Mouse (Mus musculus): Measurements from ENCODE around the gene Nmral1. TPM values are rescaled to one million over a fixed set of nuclear protein-coding genes. Genes with fewer than 3 reads are reported as not detected.

Gene Nmral1
- polyA plus RNA-seq, 1 experiment from 2014 or later = 91.4 TPM

- no peaks in the 10 kb centered on the region for H3K9me3 ChIP-seq
- H3K27ac ChIP-seq = no peak overlapping the region; the same call in 1 of the 2 replicates
- no peaks in the 10 kb centered on the region for H3K27me3 ChIP-seq
- H3K36me3 ChIP-seq = peaks cover 26% of the 10 kb centered on the region
- H3K4me2 ChIP-seq = no peak overlapping the region; the same call in 1 of the 2 replicates
- ATAC-seq (ENCODE audit: insufficient number of reproducible peaks, insufficient read depth, low FRiP score, low TSS enrichment, low read depth) = no peak
- H3K4me3 ChIP-seq = no peak overlapping the region
- 82% methylated on average over 5 of the region's 5 CpGs for WGBS
- peaks cover 17% of the 10 kb centered on the region for H3K4me1 ChIP-seq
- H3K9ac ChIP-seq = no peak overlapping the region
These were observed 41.1 kb downstream of the Nmral1 start for GRCm38 (mm10) chr16:4678080-4678479.

- Histone ChIP-seq H3K9me3 (no peaks in the 10 kb centered on the region), H3K4me2 (no peak overlapping the region), H3K4me3 (no peak overlapping the region), H3K4me1 (peaks cover 13% of the 10 kb centered on the region), H3K27me3 (no peaks in the 10 kb centered on the region), H3K27ac (no peak overlapping the region), H3K9ac (no peak overlapping the region), H3K36me3 (peaks cover 26% of the 10 kb centered on the region)
- ATAC-seq (ENCODE audit: insufficient number of reproducible peaks, insufficient read depth, low FRiP score, low TSS enrichment, low read depth) = no peak
- 94% methylated on average over 5 of the region's 5 CpGs for WGBS
These were observed 42.3 kb downstream of the Nmral1 start for GRCm38 (mm10) chr16:4676836-4677235.

- H3K4me1 ChIP-seq = peaks cover 9% of the 10 kb centered on the region
- WGBS = 85% methylated on average over 4 of the region's 4 CpGs
- H3K9ac ChIP-seq = no peak overlapping the region
- H3K27me3 ChIP-seq = no peaks in the 10 kb centered on the region
- no peak overlapping the region for H3K27ac ChIP-seq
- H3K4me2 ChIP-seq = no peak overlapping the region
- ATAC-seq (ENCODE audit: insufficient number of reproducible peaks, insufficient read depth, low FRiP score, low TSS enrichment, low read depth) = no peak
- no peak overlapping the region for H3K4me3 ChIP-seq
- no peaks in the 10 kb centered on the region for H3K9me3 ChIP-seq
- peaks cover 37% of the 10 kb centered on the region for H3K36me3 ChIP-seq
These were observed 45.1 kb downstream of the Nmral1 start for GRCm38 (mm10) chr16:4674091-4674490.

GRCm38 (mm10) chr16:4670317-4670716 lies 48.8 kb downstream of the Nmral1 start:
- no peaks in the 10 kb centered on the region for H3K27me3 ChIP-seq
- H3K4me2 ChIP-seq = no peak overlapping the region
- peaks cover 48% of the 10 kb centered on the region for H3K36me3 ChIP-seq
- 72% methylated on average over 5 of the region's 5 CpGs for WGBS
- peaks cover 6% of the 10 kb centered on the region for H3K4me1 ChIP-seq
- H3K27ac ChIP-seq = no peak overlapping the region
- no peak for ATAC-seq (ENCODE audit: insufficient number of reproducible peaks, insufficient read depth, low FRiP score, low TSS enrichment, low read depth)
- no peak overlapping the region for H3K4me3 ChIP-seq
- no peak overlapping the region for H3K9ac ChIP-seq
- H3K9me3 ChIP-seq = no peaks in the 10 kb centered on the region

GRCm38 (mm10) chr16:4667190-4667808 lies 51.9 kb downstream of the Nmral1 start:
- H3K9ac ChIP-seq = 0 out of 2 replicates have a peak overlapping the region, but pooled peaks have one; percentile 44
- peaks cover 6% of the 10 kb centered on the region; the same call in 1 of the 2 replicates for H3K4me1 ChIP-seq
- H3K36me3 ChIP-seq = peaks cover 45% of the 10 kb centered on the region
- 22% methylated on average over 3 of the region's 3 CpGs for WGBS
- peak overlapping the region; percentile 60 for H3K27ac ChIP-seq
- no peak overlapping the region for H3K4me3 ChIP-seq
- no peaks in the 10 kb centered on the region for H3K27me3 ChIP-seq
- no peak overlapping the region for H3K4me2 ChIP-seq
- no peaks in the 10 kb centered on the region for H3K9me3 ChIP-seq
- ATAC-seq (ENCODE audit: insufficient number of reproducible peaks, insufficient read depth, low FRiP score, low TSS enrichment, low read depth) = peak; percentile 65

- Histone ChIP-seq H3K9ac (no peak overlapping the region), H3K27ac (no peak overlapping the region), H3K4me1 (peaks cover 6% of the 10 kb centered on the region; the same call in 1 of the 2 replicates), H3K4me2 (no peak overlapping the region), H3K4me3 (no peak overlapping the region), H3K9me3 (no peaks in the 10 kb centered on the region), H3K36me3 (peaks cover 48% of the 10 kb centered on the region), H3K27me3 (no peaks in the 10 kb centered on the region)
- no peak for ATAC-seq (ENCODE audit: insufficient number of reproducible peaks, insufficient read depth, low FRiP score, low TSS enrichment, low read depth)
- 90% methylated on average over 2 of the region's 2 CpGs for WGBS
These were observed 53.4 kb downstream of the Nmral1 start for GRCm38 (mm10) chr16:4665726-4666125.

- peaks cover 16% of the 10 kb centered on the region for H3K4me1 ChIP-seq
- no peak overlapping the region for H3K9ac ChIP-seq
- no peaks in the 10 kb centered on the region for H3K27me3 ChIP-seq
- H3K4me2 ChIP-seq = no peak overlapping the region
- 78% methylated on average over 2 of the region's 2 CpGs for WGBS
- H3K36me3 ChIP-seq = peaks cover 37% of the 10 kb centered on the region
- no peak for ATAC-seq (ENCODE audit: insufficient number of reproducible peaks, insufficient read depth, low FRiP score, low TSS enrichment, low read depth)
- no peak overlapping the region for H3K27ac ChIP-seq
- H3K4me3 ChIP-seq = no peak overlapping the region
- H3K9me3 ChIP-seq = no peaks in the 10 kb centered on the region
These were observed 55.4 kb downstream of the Nmral1 start for GRCm38 (mm10) chr16:4663806-4664205.

GRCm38 (mm10) chr16:4661605-4662004 lies 57.6 kb downstream of the Nmral1 start:
- no peak overlapping the region for H3K27ac ChIP-seq

More at GRCm38 (mm10) chr16:4661605-4662004, 57.6 kb downstream of the Nmral1 start:
- WGBS = 77% methylated on average over 2 of the region's 2 CpGs
- Histone ChIP-seq H3K4me1 (peaks cover 31% of the 10 kb centered on the region), H3K9ac (no peak overlapping the region), H3K27me3 (no peaks in the 10 kb centered on the region), H3K4me3 (no peak overlapping the region), H3K9me3 (no peaks in the 10 kb centered on the region), H3K36me3 (peaks cover 23% of the 10 kb centered on the region), H3K4me2 (no peak overlapping the region)
- ATAC-seq (ENCODE audit: insufficient number of reproducible peaks, insufficient read depth, low FRiP score, low TSS enrichment, low read depth) = no peak

Other genes with a start within 250 kb of the Nmral1 start
- 19.4 and 21.1 TPM in 2 replicates for gene Srl, start 177.5 kb downstream of the Nmral1 start, polyA plus RNA-seq (2015; fragmentation: Nextera tagmentation; extraction: Ambion mirVana)
- gene Tfap4, start 159.5 kb downstream of the Nmral1 start, polyA plus RNA-seq (2015; fragmentation: Nextera tagmentation; extraction: Ambion mirVana) = 27.0 and 33.2 TPM in 2 replicates
- 25.3 and 31.2 TPM in 2 replicates for gene Glis2, start 124.6 kb downstream of the Nmral1 start, polyA plus RNA-seq (2015; fragmentation: Nextera tagmentation; extraction: Ambion mirVana)
- 71.0 and 99.5 TPM in 2 replicates for gene Pam16, start 94.4 kb downstream of the Nmral1 start, polyA plus RNA-seq (2015; fragmentation: Nextera tagmentation; extraction: Ambion mirVana)
- gene Vasn, start 79.4 kb downstream of the Nmral1 start, polyA plus RNA-seq (2015; fragmentation: Nextera tagmentation; extraction: Ambion mirVana) = 29.2 and 30.2 TPM in 2 replicates
- 54.0 and 58.7 TPM in 2 replicates for gene Dnaja3, start 79.4 kb downstream of the Nmral1 start, polyA plus RNA-seq (2015; fragmentation: Nextera tagmentation; extraction: Ambion mirVana)
- gene Coro7, start 39.6 kb downstream of the Nmral1 start, polyA plus RNA-seq (2015; fragmentation: Nextera tagmentation; extraction: Ambion mirVana) = 16.9 and 17.0 TPM in 2 replicates
- 105 and 107 TPM in 2 replicates for gene Hmox2, start 7.0 kb upstream of the Nmral1 start, polyA plus RNA-seq (2015; fragmentation: Nextera tagmentation; extraction: Ambion mirVana)
- gene Cdip1, start 70.9 kb upstream of the Nmral1 start, polyA plus RNA-seq (2015; fragmentation: Nextera tagmentation; extraction: Ambion mirVana) = 84.5 and 91.6 TPM in 2 replicates
- 0.44 and 0.89 TPM in 2 replicates for gene 4930562C15Rik, start 116.1 kb upstream of the Nmral1 start, polyA plus RNA-seq (2015; fragmentation: Nextera tagmentation; extraction: Ambion mirVana)
- gene Ubald1, start 161.0 kb upstream of the Nmral1 start, polyA plus RNA-seq (2015; fragmentation: Nextera tagmentation; extraction: Ambion mirVana) = 40.2 and 41.5 TPM in 2 replicates
- gene Mgrn1, start 166.9 kb upstream of the Nmral1 start, polyA plus RNA-seq (2015; fragmentation: Nextera tagmentation; extraction: Ambion mirVana) = 87.7 and 95.2 TPM in 2 replicates
- 179 and 185 TPM in 2 replicates for gene Nudt16l1, start 219.4 kb upstream of the Nmral1 start, polyA plus RNA-seq (2015; fragmentation: Nextera tagmentation; extraction: Ambion mirVana)
- 67.6 and 68.4 TPM in 2 replicates for gene Anks3, start 244.8 kb upstream of the Nmral1 start, polyA plus RNA-seq (2015; fragmentation: Nextera tagmentation; extraction: Ambion mirVana)

Data from embryonic facial prominence, embryonic 13.5 days (tissue).